Mouse (Mus musculus) 3T3-L1 (cell line): ENCODE results near the gene Uhrf1.

Experiments
- DNase-seq: peaks from one replicate; pipeline ENCODE4 v3.0.0-alpha.2; 2015; ENCODE audit warnings: low read depth, low spot score

Uhrf1 gene

GRCm38 (mm10) chr17:56275842-56276480, 27.2 kb upstream of the Uhrf1 start:
- peak; percentile 53 for DNase-seq

- DNase-seq, result peak; percentile 100
These were observed 26.2 kb upstream of the Uhrf1 start, which contains the start of gene Ticam1 for GRCm38 (mm10) chr17:56276643-56277566. Ticam1 (minus strand) TSS chr17:56276786.

GRCm38 (mm10) chr17:56277567-56277893, 25.6 kb upstream of the Uhrf1 start:
- peak; percentile 30 for DNase-seq

- no peak for DNase-seq
These were observed 24.8 kb upstream of the Uhrf1 start for GRCm38 (mm10) chr17:56278340-56278739.

GRCm38 (mm10) chr17:56279481-56280155, 23.5 kb upstream of the Uhrf1 start:
- DNase-seq, result no peak

- DNase-seq, result no peak
These were observed 21.9 kb upstream of the Uhrf1 start for GRCm38 (mm10) chr17:56281193-56281592.

- no peak for DNase-seq
These were observed 20.3 kb upstream of the Uhrf1 start for GRCm38 (mm10) chr17:56282802-56283201.

- no peak for DNase-seq
These were observed 19.8 kb upstream of the Uhrf1 start for GRCm38 (mm10) chr17:56283316-56283715.

GRCm38 (mm10) chr17:56285995-56286394, 17.1 kb upstream of the Uhrf1 start:
- DNase-seq, result no peak

GRCm38 (mm10) chr17:56287830-56288229, 15.3 kb upstream of the Uhrf1 start:
- peak; percentile 57 for DNase-seq

- peak; percentile 40 for DNase-seq
These were observed 14.3 kb upstream of the Uhrf1 start for GRCm38 (mm10) chr17:56288866-56289265.

GRCm38 (mm10) chr17:56289371-56290331, 13.5 kb upstream of the Uhrf1 start:
- DNase-seq, result peak; percentile 65

GRCm38 (mm10) chr17:56290388-56291170, 12.5 kb upstream of the Uhrf1 start:
- DNase-seq, result peak; percentile 97

GRCm38 (mm10) chr17:56291171-56291511, 12.0 kb upstream of the Uhrf1 start:
- peak; percentile 99 for DNase-seq

GRCm38 (mm10) chr17:56291826-56292475, 11.2 kb upstream of the Uhrf1 start:
- DNase-seq, result no peak

- DNase-seq, result no peak
These were observed 10.4 kb upstream of the Uhrf1 start, which contains the start of gene Plin3 for GRCm38 (mm10) chr17:56292531-56293222. Plin3 (minus strand) TSS chr17:56292873.

- DNase-seq, result no peak
These were observed 9.8 kb upstream of the Uhrf1 start for GRCm38 (mm10) chr17:56293291-56293690.

GRCm38 (mm10) chr17:56294241-56294640, 8.9 kb upstream of the Uhrf1 start:
- no peak for DNase-seq

- DNase-seq, result no peak
These were observed 6.9 kb upstream of the Uhrf1 start for GRCm38 (mm10) chr17:56296201-56296600.
